Mouse (Mus musculus) CH12.LX (cell line): ENCODE results near the gene Gm10644. TPM values are rescaled to one million over a fixed set of nuclear protein-coding genes. Genes with fewer than 3 reads are reported as not detected.

ENCODE experiments used
- DNase-seq: peaks from one replicate; pipeline ENCODE4 v3.0.0-alpha.2; 2013; ENCODE audit errors: extremely low read depth
- H3K27ac ChIP-seq: 2 replicates; pipeline ENCODE4 v1.5.1; 2012; ENCODE audit warnings: low read depth, mild to moderate bottlenecking, control low read depth, moderate library complexity; ENCODE audit not compliant: insufficient read depth
- H3K27me3 ChIP-seq: replicated peaks from 2 replicates; pipeline ENCODE3; 2012; ENCODE audit warnings: inconsistent platforms
- H3K36me3 ChIP-seq, 2 experiments: replicated peaks in 1 of 2; 2 replicates each; pipeline versions ENCODE3 to v1.6.1; 2012; ENCODE audit warnings: inconsistent platforms in 1 of 2, low read length in 1 of 2, mild to moderate bottlenecking in 1 of 2, mixed read lengths in 1 of 2, moderate library complexity in 1 of 2; ENCODE audit not compliant: control insufficient read depth in 1 of 2, insufficient read depth in 1 of 2
- H3K4me1 ChIP-seq, 2 experiments: 2 replicates each; pipeline ENCODE4 v1.6.1; 2012; ENCODE audit warnings: inconsistent platforms in 1 of 2, moderate library complexity in 1 of 2; ENCODE audit not compliant: insufficient read depth in 2 of 2, control insufficient read depth in 1 of 2
- H3K4me2 ChIP-seq: 2 replicates; pipeline ENCODE4 v1.6.1; 2012; ENCODE audit warnings: low read depth, mild to moderate bottlenecking, control low read depth; ENCODE audit not compliant: poor library complexity, insufficient read depth, severe bottlenecking
- H3K4me3 ChIP-seq, 3 experiments: fragments of 150-350 bp in 1 of 3; sonication (generic) in 1 of 3; replicated peaks in 1 of 3; 2 replicates each; pipeline versions ENCODE3 to v1.5.1; 2011 to 2012; ENCODE audit warnings: low read depth in 2 of 3, low read length in 2 of 3, mild to moderate bottlenecking in 2 of 3, moderate library complexity in 2 of 3, control low read depth in 1 of 3, improper control_type of control experiment in 1 of 3, inconsistent platforms in 1 of 3, mixed read lengths in 1 of 3; ENCODE audit not compliant: poor library complexity in 1 of 3
- H3K79me2 ChIP-seq: replicated peaks from 2 replicates; pipeline ENCODE4 v1.6.1; 2012; ENCODE audit warnings: mild to moderate bottlenecking, moderate library complexity; ENCODE audit not compliant: control insufficient read depth, poor library complexity, insufficient read depth, severe bottlenecking; ENCODE audit errors: extremely low read depth
- H3K9ac ChIP-seq: 2 replicates; pipeline ENCODE4 v1.6.1; 2012; ENCODE audit warnings: low read depth, mild to moderate bottlenecking, control low read depth, moderate library complexity; ENCODE audit not compliant: insufficient read depth
- H3K9me3 ChIP-seq: replicated peaks from 2 replicates; pipeline ENCODE3; 2012; ENCODE audit warnings: low read length, inconsistent platforms, mixed read lengths
- E2F4 ChIP-seq: IDR thresholded peaks from 2 replicates; pipeline ENCODE4 v1.6.1; 2011; ENCODE audit warnings: low read depth, low read length, improper control_type of control experiment; ENCODE audit not compliant: insufficient replicate concordance
- ETS1 ChIP-seq: conservative IDR thresholded peaks from 2 replicates; pipeline ENCODE4 v1.6.1; 2012; ENCODE audit warnings: low read depth, mild to moderate bottlenecking, inconsistent platforms, low read length, improper control_type of control experiment, moderate library complexity
- JUND ChIP-seq: conservative IDR thresholded peaks from 2 replicates; pipeline ENCODE4 v1.6.1; 2011; ENCODE audit warnings: low read depth, low read length, improper control_type of control experiment
- MAFK ChIP-seq: IDR thresholded peaks from 2 replicates; pipeline ENCODE4 v1.6.1; 2011; ENCODE audit warnings: low read length, improper control_type of control experiment; ENCODE audit not compliant: insufficient replicate concordance
- MYC ChIP-seq: IDR thresholded peaks from 2 replicates; pipeline ENCODE4 v1.6.1; 2011; ENCODE audit warnings: low read depth, mild to moderate bottlenecking, improper control_type of control experiment, low read length
- NRF1 ChIP-seq: IDR thresholded peaks from 2 replicates; pipeline ENCODE4 v1.6.1; 2014; ENCODE audit warnings: low read depth, mild to moderate bottlenecking, inconsistent platforms, low read length, improper control_type of control experiment, moderate library complexity
- POLR2A ChIP-seq: IDR thresholded peaks from 2 replicates; pipeline ENCODE4 v1.6.1; 2011; ENCODE audit warnings: low read depth, mild to moderate bottlenecking, improper control_type of control experiment, low read length
- UBTF ChIP-seq: IDR thresholded peaks from 2 replicates; pipeline ENCODE4 v1.6.1; 2012; ENCODE audit warnings: low read depth, mild to moderate bottlenecking, inconsistent platforms, low read length, improper control_type of control experiment, moderate library complexity
- ZC3H11A ChIP-seq: IDR thresholded peaks from 2 replicates; pipeline ENCODE4 v1.6.1; 2012; ENCODE audit warnings: low read depth, mild to moderate bottlenecking, inconsistent platforms, low read length, improper control_type of control experiment
- ZMIZ1 ChIP-seq: IDR thresholded peaks from 2 replicates; pipeline ENCODE4 v1.6.1; 2012; ENCODE audit warnings: low read depth, mild to moderate bottlenecking, inconsistent platforms, low read length, improper control_type of control experiment
- dilution Hi-C: fragments of 300-500 bp; cut with MboI; formaldehyde crosslinking; loops from 2 replicates; pipeline ENCODE4 v1.14.3; 2020; ENCODE audit warnings: low sequenced_read_pairs; ENCODE audit not compliant: extremely low pct_unique_long_range_greater_than_20kb, extremely low pct_ligation_motif_present
- in situ Hi-C: fragments of 300-500 bp; cut with MboI; formaldehyde crosslinking; loops from 3 replicates; pipeline ENCODE4 v1.14.3; 2019; ENCODE audit warnings: low sequenced_read_pairs, low pct_ligation_motif_present, low pct_unique_long_range_greater_than_20kb, mixed read lengths
- polyA plus RNA-seq: library from polyadenylated mRNA; unstranded; fragments of >175 nt; gene quantifications from 2 replicates; pipeline ENCODE4 v1.2.1, GENCODE M21; 2012; ENCODE audit warnings: low read depth; ENCODE audit not compliant: insufficient read length
- total RNA-seq, 2 experiments: library from RNA; depleted of rRNA; stranded (reverse); fragments of 300-350 nt in 1 of 2; fragments of >200 nt in 1 of 2; gene quantifications; 2 replicates each; pipeline ENCODE4 v1.2.3; 2012 to 2014

The Gm10644 gene
- total and polyA plus RNA-seq, 3 experiments: 0.44 to 1.7 (median 0.58) TPM

- DNase-seq: no peak
- H3K27me3 ChIP-seq: peaks cover 7% of the 10 kb centered on the region
- dilution Hi-C loops (no loop called here), in situ Hi-C loops (no loop called here)
- H3K9ac ChIP-seq: no peak overlapping the region
- H3K27ac ChIP-seq: no peak overlapping the region
- no peak overlapping the region for H3K4me2 ChIP-seq
- H3K4me1 ChIP-seq: no peaks in the 10 kb centered on the region
- no peaks in the 10 kb centered on the region for H3K79me2 ChIP-seq
- no peaks in the 10 kb centered on the region for H3K9me3 ChIP-seq
- TF ChIP-seq UBTF (no peak), ZMIZ1 (no peak), JUND (no peak), MAFK (no peak), NRF1 (no peak), ZC3H11A (no peak), E2F4 (no peak), MYC (no peak), ETS1 (no peak), POLR2A (no peak)
- H3K4me3 ChIP-seq: no peak overlapping the region
- H3K36me3 ChIP-seq: no peaks in the 10 kb centered on the region
Observed at GRCm38 (mm10) chr8:83888409-83888808, 66.6 kb downstream of the Gm10644 start.

Other genes with a start within 250 kb of the Gm10644 start
- 194 and 278 TPM in 2 replicates for gene Ddx39, start 240.0 kb downstream of the Gm10644 start, total RNA-seq (2012; rRNA removed)
- 339 and 372 TPM in 2 replicates for gene Ddx39, start 240.0 kb downstream of the Gm10644 start, total RNA-seq (2014; rRNA removed)
- gene Ddx39, start 240.0 kb downstream of the Gm10644 start, polyA plus RNA-seq: 231 and 232 TPM in 2 replicates
- gene Adgre5, start 213.9 kb downstream of the Gm10644 start, total RNA-seq (2012; rRNA removed): 23.6 and 27.4 TPM in 2 replicates
- gene Adgre5, start 213.9 kb downstream of the Gm10644 start, total RNA-seq (2014; rRNA removed): 0.54 and 0.66 TPM in 2 replicates
- 3.7 and 5.9 TPM in 2 replicates for gene Adgre5, start 213.9 kb downstream of the Gm10644 start, polyA plus RNA-seq
- 12.5 and 14.8 TPM in 2 replicates for gene Adgrl1, start 55.1 kb downstream of the Gm10644 start, total RNA-seq (2012; rRNA removed)
- 3.5 and 4.4 TPM in 2 replicates for gene Adgrl1, start 55.1 kb downstream of the Gm10644 start, total RNA-seq (2014; rRNA removed)
- 9.7 and 14.5 TPM in 2 replicates for gene Adgrl1, start 55.1 kb downstream of the Gm10644 start, polyA plus RNA-seq
- gene Asf1b, start 302 bp upstream of the Gm10644 start, total RNA-seq (2012; rRNA removed): 71.1 and 94.5 TPM in 2 replicates
- 58.9 and 62.2 TPM in 2 replicates for gene Asf1b, start 302 bp upstream of the Gm10644 start, total RNA-seq (2014; rRNA removed)
- 86.3 and 101 TPM in 2 replicates for gene Asf1b, start 302 bp upstream of the Gm10644 start, polyA plus RNA-seq
- 16.9 and 18.5 TPM in 2 replicates for gene Prkaca, start 17.8 kb upstream of the Gm10644 start, total RNA-seq (2012; rRNA removed)
- gene Prkaca, start 17.8 kb upstream of the Gm10644 start, total RNA-seq (2014; rRNA removed): 14.0 and 14.7 TPM in 2 replicates
- gene Prkaca, start 17.8 kb upstream of the Gm10644 start, polyA plus RNA-seq: 23.4 and 27.3 TPM in 2 replicates
- gene Samd1, start 42.5 kb upstream of the Gm10644 start, total RNA-seq (2012; rRNA removed): 54.5 and 62.6 TPM in 2 replicates
- gene Samd1, start 42.5 kb upstream of the Gm10644 start, total RNA-seq (2014; rRNA removed): 37.4 and 42.3 TPM in 2 replicates
- gene Samd1, start 42.5 kb upstream of the Gm10644 start, polyA plus RNA-seq: 38.9 and 42.1 TPM in 2 replicates
- 0.38 and 0.80 TPM in 2 replicates for gene 1700067K01Rik, start 46.3 kb upstream of the Gm10644 start, total RNA-seq (2012; rRNA removed)
- gene 1700067K01Rik, start 46.3 kb upstream of the Gm10644 start, total RNA-seq (2014; rRNA removed): not detected in 2 replicates
- 0.55 and 0.67 TPM in 2 replicates for gene 1700067K01Rik, start 46.3 kb upstream of the Gm10644 start, polyA plus RNA-seq
- gene 2210011C24Rik, start 57.0 kb upstream of the Gm10644 start, total RNA-seq (2012; rRNA removed): not detected in 2 replicates
- not detected in 2 replicates for gene 2210011C24Rik, start 57.0 kb upstream of the Gm10644 start, total RNA-seq (2014; rRNA removed)
- not detected in 2 replicates for gene 2210011C24Rik, start 57.0 kb upstream of the Gm10644 start, polyA plus RNA-seq
- 0.13 TPM in 2 replicates for gene Palm3, start 66.3 kb upstream of the Gm10644 start, total RNA-seq (2012; rRNA removed)
- gene Palm3, start 66.3 kb upstream of the Gm10644 start, total RNA-seq (2014; rRNA removed): 0.12 and 0.16 TPM in 2 replicates
- 0.44 and 0.77 TPM in 2 replicates for gene Palm3, start 66.3 kb upstream of the Gm10644 start, polyA plus RNA-seq
- 0.97 and 1.4 TPM in 2 replicates for gene Il27ra, start 87.4 kb upstream of the Gm10644 start, total RNA-seq (2012; rRNA removed)
- gene Il27ra, start 87.4 kb upstream of the Gm10644 start, total RNA-seq (2014; rRNA removed): 2.1 and 2.3 TPM in 2 replicates
- 2.4 and 3.0 TPM in 2 replicates for gene Il27ra, start 87.4 kb upstream of the Gm10644 start, polyA plus RNA-seq
- not detected in 2 replicates for gene Rln3, start 89.8 kb upstream of the Gm10644 start, total RNA-seq (2012; rRNA removed)
- not detected in 2 replicates for gene Rln3, start 89.8 kb upstream of the Gm10644 start, total RNA-seq (2014; rRNA removed)
- not detected in 2 replicates for gene Rln3, start 89.8 kb upstream of the Gm10644 start, polyA plus RNA-seq
- 0.55 and 0.76 TPM in 2 replicates for gene Gm10643, start 109.9 kb upstream of the Gm10644 start, total RNA-seq (2012; rRNA removed)
- gene Gm10643, start 109.9 kb upstream of the Gm10644 start, total RNA-seq (2014; rRNA removed): 0.39 and 0.42 TPM in 2 replicates
- gene Gm10643, start 109.9 kb upstream of the Gm10644 start, polyA plus RNA-seq: 0.14 TPM in 1 of 2 replicates, not detected in the other
- 9.9 and 10.8 TPM in 2 replicates for gene Rfx1, start 111.6 kb upstream of the Gm10644 start, total RNA-seq (2012; rRNA removed)
- gene Rfx1, start 111.6 kb upstream of the Gm10644 start, total RNA-seq (2014; rRNA removed): 3.2 and 3.5 TPM in 2 replicates
- gene Rfx1, start 111.6 kb upstream of the Gm10644 start, polyA plus RNA-seq: 10.7 and 13.1 TPM in 2 replicates
- gene Dcaf15, start 149.6 kb upstream of the Gm10644 start, total RNA-seq (2012; rRNA removed): 44.3 and 47.9 TPM in 2 replicates
- gene Dcaf15, start 149.6 kb upstream of the Gm10644 start, total RNA-seq (2014; rRNA removed): 38.5 and 39.3 TPM in 2 replicates
- 48.3 and 50.7 TPM in 2 replicates for gene Dcaf15, start 149.6 kb upstream of the Gm10644 start, polyA plus RNA-seq
- 0.92 and 0.98 TPM in 2 replicates for gene Podnl1, start 170.8 kb upstream of the Gm10644 start, total RNA-seq (2012; rRNA removed)
- 1.8 and 2.0 TPM in 2 replicates for gene Podnl1, start 170.8 kb upstream of the Gm10644 start, total RNA-seq (2014; rRNA removed)
- gene Podnl1, start 170.8 kb upstream of the Gm10644 start, polyA plus RNA-seq: 2.8 TPM in 2 replicates
- gene Cc2d1a, start 192.7 kb upstream of the Gm10644 start, total RNA-seq (2012; rRNA removed): 7.8 and 8.2 TPM in 2 replicates
- gene Cc2d1a, start 192.7 kb upstream of the Gm10644 start, total RNA-seq (2014; rRNA removed): 2.5 and 2.8 TPM in 2 replicates
- 10.5 and 11.4 TPM in 2 replicates for gene Cc2d1a, start 192.7 kb upstream of the Gm10644 start, polyA plus RNA-seq
- 0.04 TPM in 1 of 2 replicates, not detected in the other for gene 4930432K21Rik, start 192.8 kb upstream of the Gm10644 start, total RNA-seq (2012; rRNA removed)
- gene 4930432K21Rik, start 192.8 kb upstream of the Gm10644 start, total RNA-seq (2014; rRNA removed): 0.09 TPM in 1 of 2 replicates, not detected in the other
- gene 4930432K21Rik, start 192.8 kb upstream of the Gm10644 start, polyA plus RNA-seq: not detected in 2 replicates
- gene Nanos3, start 230.0 kb upstream of the Gm10644 start, total RNA-seq (2012; rRNA removed): not detected in 2 replicates
- gene Nanos3, start 230.0 kb upstream of the Gm10644 start, total RNA-seq (2014; rRNA removed): not detected in 2 replicates
- gene Nanos3, start 230.0 kb upstream of the Gm10644 start, polyA plus RNA-seq: not detected in 2 replicates